Mouse (Mus musculus) monocyte, adult 5-6 weeks (primary cell): Measurements from ENCODE around the gene Klf1. TPM values are rescaled to one million over a fixed set of nuclear protein-coding genes. Genes with fewer than 3 reads are reported as not detected.

Source experiments
- ATAC-seq: fragments of 153-309, 156-312 bp; replicated peaks from 2 replicates; pipeline ENCODE4 v1.8.0; 2017; ENCODE audit warnings: mild to moderate bottlenecking; ENCODE audit not compliant: low TSS enrichment, insufficient number of reproducible peaks, severe bottlenecking, poor library complexity, low FRiP score
- total RNA-seq: library from RNA; stranded (forward); fragments of 200-1000, 200-491, 200-594 nt; gene quantifications from 3 replicates; pipeline ENCODE4 v1.2.3, GENCODE M21; 2017

Klf1 gene
- total RNA-seq, 1 experiment from 2014 or later: not detected

DNA sequence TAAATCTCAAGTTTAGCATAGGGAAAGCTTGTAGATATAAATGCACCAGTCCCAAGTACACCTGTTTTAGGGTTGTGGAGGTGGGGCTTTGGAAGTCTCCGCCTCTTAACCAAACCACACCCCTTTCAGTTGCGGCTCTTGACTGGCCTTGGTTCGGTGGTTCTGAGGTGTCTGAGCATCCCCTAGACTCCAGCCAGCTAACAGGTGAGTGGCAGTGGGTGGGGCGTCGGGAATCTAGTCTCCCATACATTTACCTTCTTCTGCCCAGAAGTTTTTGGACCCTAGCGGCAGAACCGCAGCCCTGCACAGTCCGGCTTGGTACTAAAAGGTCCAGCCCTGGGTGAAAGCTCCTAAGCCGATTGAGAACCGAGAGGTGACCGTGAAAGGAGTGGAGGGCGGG is 48.0 kb downstream of the Klf1 start:
- ATAC-seq: no peak

DNA sequence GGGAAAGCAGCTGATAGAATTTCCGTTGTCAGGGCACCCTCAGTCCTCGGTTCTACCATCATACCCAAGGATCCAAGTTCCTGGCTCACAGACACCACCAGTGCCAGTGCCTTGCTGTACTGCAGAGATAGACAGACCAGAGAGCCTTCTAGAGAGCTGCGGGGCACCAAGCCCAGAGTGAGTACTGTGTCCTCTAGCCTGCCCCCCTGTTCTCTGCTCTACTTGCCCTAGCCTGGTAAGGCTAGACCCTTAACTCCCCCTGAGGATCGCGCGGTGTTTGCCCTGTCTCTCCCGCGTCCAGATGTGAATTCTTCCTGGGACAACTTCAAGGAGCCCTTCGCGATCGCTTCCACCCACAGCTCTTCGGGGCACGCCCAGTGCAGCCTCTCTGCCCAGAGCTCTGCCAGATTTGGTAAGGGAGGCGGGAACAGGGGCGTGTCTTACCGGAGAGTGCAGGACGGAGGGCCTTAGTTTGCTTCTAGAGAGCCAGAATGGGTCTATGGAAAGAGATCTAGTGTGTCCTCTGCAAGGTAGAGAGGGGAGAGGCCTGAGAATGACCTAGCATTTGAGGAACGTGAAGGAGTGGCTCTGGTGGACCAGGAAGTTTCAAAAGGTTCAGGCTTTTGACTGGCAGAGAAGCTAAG is 51.0 kb downstream of the Klf1 start:
- peak; percentile 80 for ATAC-seq

Other genes starting within 250 kb of the Klf1 start
- gene Ier2, start 239.1 kb upstream of the Klf1 start, total RNA-seq: 92.1 to 198 TPM (median 119 TPM) in 3 replicates
- 40.1 to 46.6 TPM (median 44.7 TPM) in 3 replicates for gene Trmt1, start 215.6 kb upstream of the Klf1 start, total RNA-seq
- gene Nacc1, start 214.1 kb upstream of the Klf1 start, total RNA-seq: 29.0 to 50.5 TPM (median 36.3 TPM) in 3 replicates
- gene Lyl1, start 200.5 kb upstream of the Klf1 start, total RNA-seq: 41.7 to 46.2 TPM (median 45.0 TPM) in 3 replicates
- gene G430095P16Rik, start 178.9 kb upstream of the Klf1 start, total RNA-seq: 6.4 to 8.9 TPM (median 8.2 TPM) in 3 replicates
- gene Nfix, start 101.6 kb upstream of the Klf1 start, total RNA-seq: 8.1 to 16.7 TPM (median 9.9 TPM) in 3 replicates
- 3.6 to 4.0 TPM (median 3.8 TPM) in 3 replicates for gene Dand5, start 79.1 kb upstream of the Klf1 start, total RNA-seq
- gene Gadd45gip1, start 70.4 kb upstream of the Klf1 start, total RNA-seq: 10.0 to 12.8 TPM (median 11.2 TPM) in 3 replicates
- 31.6 to 37.2 TPM (median 34.2 TPM) in 3 replicates for gene Rad23a, start 61.3 kb upstream of the Klf1 start, total RNA-seq
- gene Calr, start 55.0 kb upstream of the Klf1 start, total RNA-seq: 1,036 to 1,300 TPM (median 1,079 TPM) in 3 replicates
- gene Farsa, start 44.9 kb upstream of the Klf1 start, total RNA-seq: 32.5 to 56.1 TPM (median 35.3 TPM) in 3 replicates
- gene Syce2, start 29.8 kb upstream of the Klf1 start, total RNA-seq: 2.9 to 13.7 TPM (median 7.4 TPM) in 3 replicates
- 16.8 to 25.3 TPM (median 18.7 TPM) in 3 replicates for gene Gcdh, start 8.0 kb upstream of the Klf1 start, total RNA-seq
- 24.4 to 37.4 TPM (median 29.6 TPM) in 3 replicates for gene Dnase2a, start 6.6 kb downstream of the Klf1 start, total RNA-seq
- gene Mast1, start 35.4 kb downstream of the Klf1 start, total RNA-seq: 0.11 TPM in 1 of 3 replicates, not detected in the others
- gene Rtbdn, start 45.1 kb downstream of the Klf1 start, total RNA-seq: not detected in 3 replicates
- gene Gm49661, start 67.5 kb downstream of the Klf1 start, total RNA-seq: not detected in 3 replicates
- gene Prdx2, start 67.7 kb downstream of the Klf1 start, total RNA-seq: 153 to 207 TPM (median 196 TPM) in 3 replicates
- gene Rnaseh2a, start 67.8 kb downstream of the Klf1 start, total RNA-seq: 43.9 to 58.8 TPM (median 58.1 TPM) in 3 replicates
- 405 to 735 TPM (median 444 TPM) in 3 replicates for gene Junb, start 76.8 kb downstream of the Klf1 start, total RNA-seq
- 4.2 to 8.7 TPM (median 4.5 TPM) in 3 replicates for gene Hook2, start 88.7 kb downstream of the Klf1 start, total RNA-seq
- gene Best2, start 112.6 kb downstream of the Klf1 start, total RNA-seq: not detected in 3 replicates
- gene Asna1, start 123.4 kb downstream of the Klf1 start, total RNA-seq: 24.0 to 47.3 TPM (median 36.2 TPM) in 3 replicates
- 260 to 294 TPM (median 276 TPM) in 3 replicates for gene Trir, start 124.9 kb downstream of the Klf1 start, total RNA-seq
- gene Tnpo2, start 135.0 kb downstream of the Klf1 start, total RNA-seq: 12.0 to 27.9 TPM (median 18.3 TPM) in 3 replicates
- 2.6 to 3.6 TPM (median 3.0 TPM) in 3 replicates for gene Fbxw9, start 158.1 kb downstream of the Klf1 start, total RNA-seq
- not detected in 3 replicates for gene Gm5741, start 166.1 kb downstream of the Klf1 start, total RNA-seq
- 35.9 to 75.4 TPM (median 50.0 TPM) in 3 replicates for gene Dhps, start 169.8 kb downstream of the Klf1 start, total RNA-seq
- 22.4 to 29.9 TPM (median 24.3 TPM) in 3 replicates for gene Wdr83os, start 178.8 kb downstream of the Klf1 start, total RNA-seq
- gene Wdr83, start 179.4 kb downstream of the Klf1 start, total RNA-seq: 8.9 to 13.6 TPM (median 13.4 TPM) in 3 replicates
- gene Man2b1, start 181.3 kb downstream of the Klf1 start, total RNA-seq: 116 to 188 TPM (median 183 TPM) in 3 replicates
- gene Zfp791, start 221.2 kb downstream of the Klf1 start, total RNA-seq: not detected in 3 replicates
- not detected in 3 replicates for gene Cks1brt, start 250.0 kb downstream of the Klf1 start, total RNA-seq